Mouse (Mus musculus): ENCODE measurements around the gene Adgrb3.

GRCm38 (mm10) chr1:25228381-25229244 lies 600.9 kb downstream of the Adgrb3 start:
- TF ChIP-seq CTCF (IDR thresholded peaks at IDR 0.05; ENCODE audit: borderline replicate concordance, extremely low read depth, insufficient read depth, insufficient read length) (no peak), POLR2A (IDR thresholded peaks at IDR 0.05; ENCODE audit: borderline replicate concordance, extremely low read depth, insufficient read depth, insufficient read length, poor library complexity, severe bottlenecking) (peak; percentile 42; the same call in 1 of the 2 replicates)

Measured in brain, embryonic 14.5 days (tissue).